Mouse (Mus musculus): Measurements from ENCODE around the gene Cdyl.

DNA sequence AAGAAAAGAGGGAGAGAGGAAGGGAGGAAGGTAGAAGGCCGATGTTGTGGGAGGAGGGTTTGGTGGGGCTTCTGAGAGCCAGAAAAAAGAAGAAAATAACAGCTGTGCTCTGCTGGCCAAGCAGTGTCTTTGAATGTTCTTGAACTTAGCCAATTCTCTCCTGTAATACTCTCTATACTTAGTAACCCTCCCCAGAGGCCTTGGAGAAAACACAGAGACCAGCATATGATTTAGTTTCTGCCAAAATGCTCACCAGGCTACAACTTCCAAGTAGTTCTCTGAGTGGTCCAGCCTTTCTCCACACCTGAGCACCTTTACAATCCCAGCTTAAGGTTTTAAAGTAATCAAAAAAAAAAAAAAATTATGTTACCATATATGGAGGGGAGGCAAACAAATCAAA lies 218.6 kb downstream of the Cdyl start:
- no peak for TF ChIP-seq CEBPB (IDR thresholded peaks at IDR 0.05; ENCODE audit: insufficient read depth, poor library complexity, severe bottlenecking)
- TF ChIP-seq POLR2A (IDR thresholded peaks at IDR 0.05; ENCODE audit: insufficient read length, low read depth), result no peak
- no peak for TF ChIP-seq POLR2AphosphoS2 (IDR thresholded peaks at IDR 0.05; ENCODE audit: insufficient read length, low read depth)
- TF ChIP-seq E2F4 (IDR thresholded peaks at IDR 0.05; ENCODE audit: insufficient read depth), result no peak
